Mouse (Mus musculus) stomach, postnatal 0 days (tissue): ENCODE measurements at regions not wholly inside any gene's neighbourhood (a gene's known extent, or its start where the extent isn't known, plus 50 kb on each side); places are given as distances from the start of the nearest gene placed in this dataset.

ENCODE experiments used
- CTCF ChIP-seq: IDR thresholded peaks from 2 replicates; pipeline ENCODE4 v1.5.1; 2016; ENCODE audit warnings: antibody characterized with exemption, low read depth, mild to moderate bottlenecking, moderate library complexity
- EP300 ChIP-seq: optimal IDR thresholded peaks from 2 replicates; pipeline ENCODE3; 2016; ENCODE audit warnings: antibody characterized with exemption

- TF ChIP-seq CTCF (no peak), EP300 (no peak)
Measured at GRCm38 (mm10) chr2:72555116-72555515, 79.2 kb downstream of the Cdca7 start.
